Mouse (Mus musculus) layer of hippocampus, postnatal 36 days (tissue): Measurements from ENCODE around the gene Hgfac. TPM values are rescaled to one million over a fixed set of nuclear protein-coding genes. Genes with fewer than 3 reads are reported as not detected.

Experiments used
- microRNA-seq, 2 experiments: library from miRNA; unstranded; fragments of <30 nt; microRNA quantifications; one replicate each; pipeline ENCODE4 v1.2.0; 2021
- total RNA-seq, 2 experiments: library from RNA; stranded (reverse); gene quantifications; 2 replicates each; pipeline ENCODE4 v1.2.3; 2021

Gene Hgfac
- total RNA-seq, 2 experiments from 2014 or later, result 0.65 to 1.5 TPM

Small RNAs within 50 kb of the gene (microRNA-seq; reads per million reads assigned to microRNA genes)
- 9.1 to 12.5 reads per million in 2 experiments for gene Mir3097

Other genes with a start within 250 kb of the Hgfac start
- gene Msantd1, start 133.5 kb upstream of the Hgfac start, total RNA-seq, result 1 to 10 TPM; 5.6 to 8.0 TPM
- gene Rgs12, start 92.1 kb upstream of the Hgfac start, total RNA-seq, result 10 to 100 TPM; 42.4 to 47.1 TPM
- 10 to 100 TPM; 15.5 to 22.3 TPM for gene Dok7, start 15.3 kb downstream of the Hgfac start, total RNA-seq
- gene Lrpap1, start 64.3 kb downstream of the Hgfac start, total RNA-seq, result 100 to 1,000 TPM; 150 to 152 TPM
- gene Adra2c, start 236.8 kb downstream of the Hgfac start, total RNA-seq, result 10 to 100 TPM; 26.9 to 27.2 TPM